Mouse (Mus musculus) heart, adult 10 weeks (tissue): Measurements from ENCODE around the gene Cxadr. TPM values are rescaled to one million over a fixed set of nuclear protein-coding genes. Genes with fewer than 3 reads are reported as not detected.

Experiments used
- polyA plus RNA-seq: library from polyadenylated mRNA; stranded (reverse); fragments of 350-450 nt; fragmentation: Illumina TruSeq; extraction: RNeasy Lipid Tissue Mini Kit (QIAGEN cat#74804); gene quantifications from one replicate; pipeline ENCODE4 v1.2.3, GENCODE M21; 2014; ENCODE audit warnings: low read depth, low replicate concordance

Cxadr gene
- polyA plus RNA-seq, result 27.2 TPM

GRCm38 (mm10) chr16:78301183-78301830 is at the start of gene Cxadr:
Gene Cxadr, plus strand, starts transcription at chr16:78301489.

GRCm38 (mm10) chr16:78376745-78377570 is 75.7 kb downstream of the Cxadr start, which contains the start of gene Btg3:
Gene Btg3, minus strand, starts transcription at chr16:78377192.

Other genes starting within 250 kb of the Cxadr start
- gene Btg3, start 75.7 kb downstream of the Cxadr start, polyA plus RNA-seq, result 14.2 TPM